Mouse (Mus musculus) ES-E14 (cell line): ENCODE measurements around the gene Mapkapk2. TPM values are rescaled to one million over a fixed set of nuclear protein-coding genes. Genes with fewer than 3 reads are reported as not detected.
A peak's percentile ranks its signal among the peaks of the same experiment; 100 is the strongest.

ENCODE experiments used
- DNase-seq: peaks from one replicate; pipeline ENCODE4 v3.0.0-alpha.2; 2013; ENCODE audit warnings: low read depth, low spot score
- H3K27ac ChIP-seq: 2 replicates; pipeline ENCODE4 v1.5.1; 2012; ENCODE audit warnings: low read depth, mild to moderate bottlenecking, low read length, moderate library complexity, mixed read lengths; ENCODE audit not compliant: poor library complexity, insufficient read depth, severe bottlenecking
- H3K36me3 ChIP-seq: 2 replicates; pipeline ENCODE4 v1.6.1; 2012; ENCODE audit warnings: mild to moderate bottlenecking, low read length, moderate library complexity, mixed read lengths; ENCODE audit not compliant: control insufficient read depth, poor library complexity, insufficient read depth, severe bottlenecking
- H3K4me1 ChIP-seq, 2 experiments: fragments of 150-350 bp in 1 of 2; sonication (generic) in 1 of 2; 2 replicates each; pipeline ENCODE4 v1.6.1; 2012; ENCODE audit warnings: low read length in 2 of 2, mild to moderate bottlenecking in 1 of 2, mixed read lengths in 1 of 2; ENCODE audit not compliant: control insufficient read depth in 2 of 2, insufficient read depth in 2 of 2, poor library complexity in 1 of 2
- H3K4me3 ChIP-seq, 2 experiments: fragments of 150-350 bp in 1 of 2; sonication (generic) in 1 of 2; 2 replicates each; pipeline ENCODE4 v1.5.1; 2012; ENCODE audit warnings: low read length in 2 of 2, low read depth in 1 of 2, mild to moderate bottlenecking in 1 of 2, mixed read lengths in 1 of 2; ENCODE audit not compliant: insufficient read depth in 1 of 2, poor library complexity in 1 of 2, severe bottlenecking in 1 of 2
- H3K9ac ChIP-seq: 2 replicates; pipeline ENCODE4 v1.6.1; 2012; ENCODE audit warnings: low read depth, mild to moderate bottlenecking, low read length, mixed read lengths; ENCODE audit not compliant: poor library complexity, insufficient read depth, severe bottlenecking
- H3K9me3 ChIP-seq: fragments of 150-350 bp; sonication (generic); 2 replicates; pipeline ENCODE4 v1.6.1; 2012; ENCODE audit warnings: low read depth, mild to moderate bottlenecking, low read length; ENCODE audit not compliant: control insufficient read depth, insufficient read depth
- CHD2 ChIP-seq: IDR thresholded peaks from 2 replicates; pipeline ENCODE4 v1.6.1; 2014; ENCODE audit warnings: mild to moderate bottlenecking, low read depth, low read length, inconsistent platforms
- HCFC1 ChIP-seq: IDR thresholded peaks from 2 replicates; pipeline ENCODE4 v1.6.1; 2012; ENCODE audit warnings: low read length, inconsistent platforms, borderline replicate concordance; ENCODE audit not compliant: insufficient read depth
- MAFK ChIP-seq: IDR thresholded peaks from 2 replicates; pipeline ENCODE4 v1.6.1; 2014; ENCODE audit warnings: mild to moderate bottlenecking, low read depth, low read length, inconsistent platforms; ENCODE audit not compliant: insufficient read depth
- ZC3H11A ChIP-seq: IDR thresholded peaks from 2 replicates; pipeline ENCODE4 v1.6.1; 2012; ENCODE audit warnings: low read depth, mild to moderate bottlenecking, inconsistent platforms, low read length, borderline replicate concordance
- ZNF384 ChIP-seq: IDR thresholded peaks from 2 replicates; pipeline ENCODE4 v1.6.1; 2012; ENCODE audit warnings: low read depth, low read length, inconsistent platforms
- in situ Hi-C, 2 experiments: fragments of 600-800 bp; cut with MboI; formaldehyde crosslinking; loops; one replicate each; pipeline ENCODE4 v1.15.1; 2025; ENCODE audit warnings: low sequenced_read_pairs in 2 of 2, inconsistent platforms in 1 of 2; ENCODE audit not compliant: unreplicated experiment in 2 of 2
- total RNA-seq: library from RNA; depleted of rRNA; stranded (reverse); fragments of 300-350 nt; gene quantifications from 2 replicates; pipeline ENCODE4 v1.2.3, GENCODE M21; 2012

Mapkapk2 gene
- total RNA-seq, 1 experiment: 38.0 TPM

DNA sequence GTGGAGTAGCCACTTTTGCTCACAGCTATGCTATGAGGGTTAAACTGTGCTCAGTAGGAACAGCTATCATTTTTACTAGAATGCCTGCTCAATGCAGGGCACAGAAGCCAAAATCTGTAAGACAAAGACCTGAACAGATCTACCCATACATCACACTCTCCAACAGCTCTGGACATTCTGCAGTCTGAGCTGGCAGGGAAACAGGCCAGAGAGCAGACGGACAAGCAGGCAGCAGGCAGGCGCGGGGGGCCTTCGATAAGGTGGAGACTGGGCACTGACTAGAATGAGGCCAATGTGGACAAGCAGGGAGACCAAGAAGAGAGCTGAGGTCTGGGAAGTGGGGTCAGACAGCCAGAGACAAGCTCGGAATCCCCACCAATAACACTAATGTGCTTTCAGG is 37.8 kb downstream of the Mapkapk2 start:
- DNase-seq: no peak
- H3K4me3 ChIP-seq: no peak overlapping the region
- in situ Hi-C loops: loop anchor here (10.0 to 25.0 kb wide), 2 partner anchors 173 to 185 kb away; partner anchors contain the start of gene Il24 (in 1 of the 2)
- TF ChIP-seq CHD2: no peak
- no peak overlapping the region for H3K27ac ChIP-seq
- H3K9ac ChIP-seq: no peak overlapping the region
- H3K4me1 ChIP-seq: no peaks in the 10 kb centered on the region
- no peaks in the 10 kb centered on the region for H3K9me3 ChIP-seq
- H3K36me3 ChIP-seq: no peaks in the 10 kb centered on the region

- Histone ChIP-seq H3K4me3 (no peak overlapping the region), H3K4me1 (no peaks in the 10 kb centered on the region), H3K9ac (no peak overlapping the region), H3K27ac (no peak overlapping the region), H3K9me3 (no peaks in the 10 kb centered on the region), H3K36me3 (peaks cover under 1% of the 10 kb centered on the region; the same call in 1 of the 2 replicates)
- TF ChIP-seq HCFC1 (no peak), ZNF384 (no peak), MAFK (no peak), CHD2 (no peak), ZC3H11A (no peak)
- in situ Hi-C loops: loop anchor here (10.0 to 25.0 kb wide), 2 partner anchors 172 to 185 kb away; partner anchors contain the start of gene Il24 (in 1 of the 2)
- no peak for DNase-seq
Observed at GRCm38 (mm10) chr1:131059411-131059810, 38.2 kb downstream of the Mapkapk2 start.

DNA sequence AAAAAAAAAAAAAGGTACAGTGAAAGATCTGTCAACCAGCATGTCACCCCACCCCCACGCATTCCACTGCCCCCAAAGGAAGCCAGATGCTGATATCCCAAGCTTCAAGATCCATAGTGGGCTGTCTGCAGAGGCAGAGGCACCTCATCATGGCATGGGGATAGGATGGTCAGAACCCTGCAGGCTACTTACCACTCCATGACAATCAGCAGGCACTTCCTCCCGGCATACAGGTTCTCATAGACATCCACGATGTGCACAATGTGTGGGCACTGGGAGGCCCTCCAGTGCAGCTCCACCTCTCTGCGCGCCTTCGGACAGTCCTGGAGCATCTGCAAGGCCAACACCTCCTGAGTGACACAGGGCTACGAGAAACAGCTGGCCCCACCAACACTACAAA is 39.2 kb downstream of the Mapkapk2 start:
- no peak for DNase-seq

DNA sequence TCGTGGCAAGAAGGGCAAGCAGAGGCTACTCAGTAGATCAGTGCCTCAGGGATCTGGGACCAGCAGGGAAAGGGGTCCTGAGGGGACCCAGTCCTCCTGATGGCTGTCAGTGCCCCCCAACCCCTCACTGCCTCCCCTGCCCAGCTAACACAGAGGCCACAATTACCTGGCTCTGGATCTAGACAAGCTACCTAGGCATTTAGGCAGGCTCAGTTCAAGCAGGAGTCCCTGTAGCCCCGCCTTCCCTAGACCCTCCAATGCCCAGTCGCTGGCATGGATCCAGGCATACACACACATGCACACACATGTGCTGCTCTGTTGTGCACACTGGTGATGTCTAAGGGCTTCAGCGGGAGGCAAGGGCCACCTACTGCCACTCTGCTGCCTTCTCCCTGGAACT is 43.4 kb downstream of the Mapkapk2 start:
- TF ChIP-seq MAFK (no peak), HCFC1 (no peak), ZNF384 (no peak), ZC3H11A (no peak), CHD2 (no peak)
- Histone ChIP-seq H3K36me3 (peaks cover 3% of the 10 kb centered on the region; the same call in 1 of the 2 replicates), H3K4me3 (no peak overlapping the region), H3K9ac (no peak overlapping the region), H3K4me1 (no peaks in the 10 kb centered on the region), H3K9me3 (no peaks in the 10 kb centered on the region), H3K27ac (no peak overlapping the region)
- in situ Hi-C loops: loop anchor here (10.0 to 25.0 kb wide), 2 partner anchors 167 to 179 kb away; partner anchors contain the start of gene Il24 (in 1 of the 2)
- no peak for DNase-seq

More for the DNA sequence above, 39.2 kb downstream of the Mapkapk2 start:
- H3K4me1 ChIP-seq: no peaks in the 10 kb centered on the region
- H3K9ac ChIP-seq: no peak overlapping the region
- in situ Hi-C loops: loop anchor here (10.0 to 25.0 kb wide), 2 partner anchors 171 to 184 kb away; partner anchors contain the start of gene Il24 (in 1 of the 2)
- no peak overlapping the region for H3K27ac ChIP-seq
- no peaks in the 10 kb centered on the region for H3K9me3 ChIP-seq
- no peak overlapping the region for H3K4me3 ChIP-seq
- 0 out of 2 replicates have a peak, but pooled peaks have one; percentile 27 for TF ChIP-seq ZNF384
- no peak for TF ChIP-seq MAFK
- H3K36me3 ChIP-seq: peaks cover 3% of the 10 kb centered on the region; the same call in 1 of the 2 replicates

DNA sequence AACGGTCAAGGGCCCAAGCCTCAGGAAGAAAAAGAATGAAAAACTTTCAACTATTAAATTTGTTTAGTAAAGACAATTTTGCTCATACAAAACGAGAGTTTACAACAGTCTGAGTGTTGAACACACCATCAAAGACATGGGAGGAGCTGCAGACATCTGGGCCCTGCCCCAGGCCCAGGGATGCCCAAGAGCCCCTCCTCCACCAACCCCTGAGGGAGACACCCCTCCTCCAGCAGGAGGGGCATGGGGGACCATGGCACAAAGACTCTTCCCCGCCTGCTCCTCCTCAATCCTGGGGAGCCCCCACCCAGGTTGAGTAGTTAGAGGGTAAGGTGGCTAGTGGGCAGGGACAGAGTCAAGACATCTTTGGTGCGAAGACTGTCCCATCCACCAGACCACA is 44.0 kb downstream of the Mapkapk2 start:
- Histone ChIP-seq H3K4me1 (no peaks in the 10 kb centered on the region), H3K9me3 (no peaks in the 10 kb centered on the region), H3K9ac (no peak overlapping the region), H3K36me3 (peaks cover 3% of the 10 kb centered on the region; the same call in 1 of the 2 replicates), H3K4me3 (no peak overlapping the region), H3K27ac (no peak overlapping the region)
- DNase-seq: no peak
- in situ Hi-C loops: loop anchor here (10.0 to 25.0 kb wide), 2 partner anchors 166 to 179 kb away; partner anchors contain the start of gene Il24 (in 1 of the 2)
- TF ChIP-seq CHD2 (no peak), MAFK (no peak), ZC3H11A (no peak), HCFC1 (no peak), ZNF384 (no peak)
